Mouse (Mus musculus) left cerebral cortex, postnatal 10 days (tissue): ENCODE measurements around the gene Plekha8. TPM values are rescaled to one million over a fixed set of nuclear protein-coding genes. Genes with fewer than 3 reads are reported as not detected.
A peak's percentile ranks its signal among the peaks of the same experiment; 100 is the strongest.

Experiments used
- DNase-seq, 2 experiments: peaks; one replicate each; pipeline ENCODE4 v3.0.0; 2021 to 2022; ENCODE audit warnings: low spot score in 2 of 2, mixed read lengths in 1 of 2; ENCODE audit errors: extremely low spot score in 1 of 2
- intact Hi-C: fragments of 180-260 bp; cut with DNase I; formaldehyde crosslinking; loops from one replicate; pipeline ENCODE4 v1.15.1; 2025
- total RNA-seq, 2 experiments: library from RNA; stranded (reverse); gene quantifications; 2 replicates each; pipeline ENCODE4 v1.2.3; 2021

Gene Plekha8
- total RNA-seq = 10 to 100 TPM in 1 of 2 experiments, 1 to 10 TPM in 1; 9.1 to 11.0 TPM

DNA sequence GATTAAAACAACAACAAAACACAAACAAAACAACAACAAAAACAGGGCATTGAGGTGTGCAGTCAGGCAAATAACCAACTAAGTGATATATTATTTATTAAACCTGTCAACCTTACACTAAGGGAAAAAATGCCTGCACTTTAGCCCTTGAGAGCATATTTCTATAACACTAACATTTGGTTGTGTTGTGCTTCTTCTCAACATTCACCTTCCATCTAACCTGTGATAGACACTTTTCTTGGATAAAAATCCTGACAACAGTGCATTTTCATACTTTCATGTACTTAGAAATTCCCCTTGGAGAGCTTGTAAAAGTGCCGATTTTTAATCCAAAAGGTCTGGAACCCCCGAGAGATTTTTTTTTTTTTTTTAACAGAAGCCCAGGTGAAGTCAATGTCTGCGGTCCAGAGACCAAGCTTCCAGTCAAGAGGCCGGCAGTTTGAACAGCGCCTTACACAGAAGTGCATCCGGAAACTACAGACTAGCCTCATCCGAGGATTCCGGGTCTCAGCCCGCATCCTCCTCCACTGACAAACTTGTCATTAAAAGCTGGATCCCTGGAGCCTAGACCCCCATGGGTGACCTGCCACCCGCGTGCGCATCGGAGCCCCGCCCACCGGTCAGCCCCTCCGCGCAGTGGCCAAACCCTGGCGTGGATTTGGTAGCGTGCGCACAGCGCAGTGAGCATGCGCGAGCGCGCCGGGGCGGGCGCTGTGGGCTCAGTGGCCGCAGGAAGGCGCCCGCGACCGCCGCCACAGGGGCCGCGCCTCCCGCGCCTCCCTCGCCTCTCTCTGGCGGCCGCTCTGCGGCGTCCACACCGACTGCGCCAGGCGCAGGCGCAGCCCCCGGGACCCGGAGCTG, at the start of gene Plekha8:
Gene Plekha8, plus strand, starts transcription at position 643 of the 861 bp plus-strand sequence.
- DNase-seq = peak; percentile 83 to 95
- intact Hi-C loops = loop anchor here (5.0 kb wide), 1 partner anchor 88 kb away; the partner anchor contains the start of gene Mturn

DNA sequence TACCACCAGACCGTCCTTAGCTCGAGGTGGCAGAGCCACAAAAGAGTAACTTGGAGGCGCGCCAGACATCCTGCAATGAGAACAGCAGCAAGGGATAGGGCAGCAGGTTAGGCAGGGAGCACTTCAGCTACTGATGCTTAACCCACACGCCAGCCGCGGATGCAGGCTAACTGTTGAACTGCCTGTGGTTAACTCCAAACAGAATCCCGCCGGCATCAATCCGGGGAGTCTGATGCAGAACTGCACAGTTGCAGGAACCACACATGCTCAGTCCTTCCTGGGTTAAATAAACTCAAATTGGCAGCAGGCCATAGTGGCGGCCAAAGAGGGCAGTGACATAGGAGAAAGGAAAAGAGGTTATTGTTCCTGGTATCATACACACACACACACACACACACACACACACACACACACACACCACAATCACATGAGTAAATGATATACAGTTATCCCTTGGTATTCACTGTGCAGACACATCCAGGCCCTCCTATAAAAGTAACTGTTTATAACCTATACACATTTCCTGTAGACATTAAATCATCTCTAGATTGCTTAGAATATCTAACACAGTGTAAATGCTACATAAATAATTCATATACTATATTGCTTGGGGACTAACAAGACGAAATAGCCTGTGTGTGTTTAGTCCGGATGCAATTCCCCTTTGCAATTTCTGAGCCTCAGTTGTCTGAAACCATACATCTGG, 46.4 kb upstream of the Plekha8 start:
- intact Hi-C loops = no loop called here
- peak in 1 of 2 experiments; percentile 52 for DNase-seq

DNA sequence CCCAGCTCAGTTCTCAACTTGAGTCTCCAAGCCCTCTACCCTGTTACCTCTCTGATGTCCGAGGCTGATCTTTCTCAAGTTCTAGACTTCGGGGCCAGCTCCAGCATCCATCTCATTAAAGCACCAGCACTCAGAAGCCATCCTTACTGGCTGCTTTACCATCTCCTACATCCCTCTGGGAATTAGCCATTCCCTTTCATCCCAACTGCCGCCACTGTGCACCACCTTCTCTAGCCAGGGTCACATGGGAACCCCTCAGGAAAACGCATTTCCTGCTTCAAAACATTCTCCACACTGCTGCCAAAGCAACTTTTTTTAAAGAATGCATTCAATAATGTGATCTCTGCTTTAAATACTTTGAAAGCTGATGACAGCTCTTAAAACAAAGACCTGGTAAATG, 45.6 kb upstream of the Plekha8 start:
- intact Hi-C loops = no loop called here
- no peak for DNase-seq

DNA sequence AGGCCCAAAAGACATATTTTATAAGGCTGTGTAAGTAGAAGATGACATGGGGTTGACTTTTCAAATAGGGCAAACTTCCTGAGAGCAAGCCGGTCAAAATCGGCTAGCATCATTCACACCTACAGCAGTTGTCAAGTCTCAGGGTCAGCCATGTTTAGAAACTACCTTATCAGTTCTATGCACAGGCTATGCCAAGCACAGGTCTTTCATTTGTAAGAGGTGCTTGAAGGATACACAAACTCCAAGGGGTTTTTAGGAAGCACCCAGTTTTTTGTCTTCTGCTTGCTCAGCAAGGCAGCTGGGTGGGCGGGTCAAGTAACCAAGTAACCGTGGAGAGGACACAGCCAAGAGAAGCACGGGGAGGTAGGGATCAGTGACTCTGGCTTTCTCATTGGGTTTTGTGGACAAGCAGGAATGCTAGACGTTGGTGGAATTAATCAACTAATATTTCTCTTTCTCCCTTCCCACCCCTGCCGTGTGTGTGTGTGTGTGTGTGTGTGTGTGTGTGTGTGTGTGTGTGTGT, 44.0 kb upstream of the Plekha8 start:
- intact Hi-C loops = no loop called here
- no peak for DNase-seq

DNA sequence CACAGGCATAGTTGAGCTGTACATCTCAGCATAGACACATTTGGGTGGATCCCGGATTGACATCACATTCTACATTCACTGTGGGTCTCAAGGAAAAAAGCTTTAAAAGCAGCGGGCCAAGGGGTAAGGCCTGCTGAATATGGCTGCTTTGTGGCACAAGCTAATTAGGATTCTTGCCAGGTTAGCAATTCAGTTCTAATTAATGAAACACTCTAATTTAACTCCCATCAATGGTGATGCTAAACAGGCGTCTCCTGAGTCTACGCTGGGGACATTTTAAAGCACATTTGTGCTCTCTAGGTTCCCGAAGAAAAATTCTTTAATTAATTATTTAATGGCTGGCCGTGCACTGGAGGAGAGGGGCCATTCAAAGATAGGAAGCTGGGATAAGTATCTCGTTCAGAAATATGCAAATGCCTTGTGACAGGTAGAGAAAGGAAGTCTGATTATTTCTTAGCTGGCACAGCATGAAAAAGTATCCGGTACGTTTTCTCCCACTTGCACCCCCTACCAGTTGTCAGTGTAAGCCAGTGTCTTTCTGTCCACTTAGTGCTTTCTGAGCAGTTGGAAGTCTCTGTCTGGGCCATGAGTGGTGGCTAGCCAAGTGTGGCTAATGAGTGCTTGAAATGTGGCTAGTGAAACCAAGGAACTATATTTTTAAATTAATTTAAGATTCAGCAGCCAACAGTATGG, 42.0 kb upstream of the Plekha8 start:
- DNase-seq = no peak
- intact Hi-C loops = no loop called here

DNA sequence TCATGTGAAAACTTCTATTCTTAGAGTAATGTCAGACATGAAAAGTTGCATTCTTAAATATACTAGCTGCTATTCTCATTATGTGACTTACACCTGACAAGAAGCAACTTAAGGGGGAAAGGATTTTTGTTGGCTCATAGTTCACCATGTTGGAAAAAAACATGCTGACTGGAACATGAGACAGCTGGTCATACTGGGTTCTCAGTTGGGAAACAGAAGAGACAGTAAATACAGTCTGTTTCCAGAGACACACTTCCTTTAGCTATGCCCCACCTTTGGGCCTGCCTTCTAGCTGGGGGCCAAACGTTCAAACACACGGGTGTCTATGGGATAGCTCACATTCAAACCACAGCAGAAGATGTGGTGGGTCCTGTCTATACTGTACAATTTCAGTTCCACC, 41.3 kb upstream of the Plekha8 start:
- DNase-seq = no peak
- intact Hi-C loops = no loop called here

DNA sequence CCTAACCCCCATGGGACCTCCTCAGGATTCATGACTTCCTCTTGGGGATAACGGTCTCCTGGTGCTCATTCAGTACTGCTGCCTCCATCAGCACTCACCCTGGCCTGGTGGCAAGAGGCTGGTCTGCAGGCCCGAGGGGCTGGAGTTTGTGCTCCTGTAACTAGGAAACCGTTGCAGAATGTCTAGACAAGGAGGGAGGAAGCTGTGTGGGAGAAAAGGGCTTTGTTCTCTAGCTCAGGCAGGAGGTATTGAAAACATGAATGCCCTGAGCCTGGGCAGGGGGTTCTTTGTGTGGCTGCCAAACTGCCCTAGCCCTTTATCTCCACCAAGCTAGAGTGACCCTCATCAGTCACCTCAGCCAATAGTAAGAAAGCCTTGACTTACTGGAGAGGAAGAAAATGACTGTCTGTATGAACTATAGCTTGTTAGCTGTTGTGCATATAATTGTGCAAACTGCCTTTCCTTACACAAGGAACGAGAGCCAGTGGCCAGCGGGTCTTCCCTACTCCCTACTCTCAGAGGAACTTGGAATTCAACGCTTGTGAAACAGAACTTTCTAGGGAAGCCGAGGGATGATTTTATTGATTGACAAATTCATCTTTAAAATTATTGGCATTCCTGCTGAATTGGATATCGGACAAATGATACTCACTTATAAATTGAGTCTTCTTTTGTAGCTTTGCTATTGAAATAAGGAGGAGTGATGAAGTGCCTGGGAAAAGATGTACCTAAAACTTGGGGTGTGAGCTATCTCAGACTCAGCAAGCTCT, 40.4 kb upstream of the Plekha8 start:
- DNase-seq = peak in 1 of 2 experiments; percentile 36
- intact Hi-C loops = no loop called here

DNA sequence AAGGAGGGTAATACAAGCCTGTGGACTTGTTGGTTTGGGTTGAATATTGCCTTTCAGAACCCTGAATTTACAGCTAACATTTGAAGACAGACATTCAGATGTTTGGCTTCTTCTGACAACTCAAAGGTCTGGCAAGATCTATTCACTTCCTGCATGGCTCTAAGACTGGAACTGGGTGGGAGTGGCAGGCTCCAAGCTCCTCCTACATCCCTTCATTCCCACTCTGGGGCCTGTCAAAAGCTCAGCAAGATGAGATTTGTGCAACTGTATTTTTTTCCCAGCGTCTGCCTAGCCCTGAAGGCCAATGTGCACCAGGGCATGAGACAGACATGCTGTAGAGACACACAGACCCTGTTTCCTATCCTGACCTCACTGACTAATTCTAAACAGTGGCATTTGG, 39.1 kb upstream of the Plekha8 start:
- no peak for DNase-seq
- intact Hi-C loops = no loop called here

DNA sequence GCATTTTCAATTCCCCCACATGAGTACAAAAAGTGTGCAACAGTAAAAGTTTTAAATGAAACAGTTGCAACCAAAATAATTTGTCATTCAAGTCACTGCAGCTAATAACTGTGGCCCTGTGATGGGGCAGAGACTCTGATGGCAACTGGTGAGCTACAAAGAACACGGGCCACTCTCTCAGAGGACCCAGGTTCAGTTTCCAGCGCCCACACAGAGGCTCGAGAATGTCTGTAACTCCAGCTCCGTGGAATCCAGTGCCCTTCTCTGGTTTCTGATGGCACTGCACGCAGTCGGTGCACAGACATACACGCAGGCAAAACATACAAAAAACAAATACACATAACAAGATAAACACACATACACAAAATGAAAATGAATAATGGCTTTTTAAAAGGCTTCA, 37.2 kb upstream of the Plekha8 start:
- intact Hi-C loops = no loop called here
- no peak for DNase-seq

DNA sequence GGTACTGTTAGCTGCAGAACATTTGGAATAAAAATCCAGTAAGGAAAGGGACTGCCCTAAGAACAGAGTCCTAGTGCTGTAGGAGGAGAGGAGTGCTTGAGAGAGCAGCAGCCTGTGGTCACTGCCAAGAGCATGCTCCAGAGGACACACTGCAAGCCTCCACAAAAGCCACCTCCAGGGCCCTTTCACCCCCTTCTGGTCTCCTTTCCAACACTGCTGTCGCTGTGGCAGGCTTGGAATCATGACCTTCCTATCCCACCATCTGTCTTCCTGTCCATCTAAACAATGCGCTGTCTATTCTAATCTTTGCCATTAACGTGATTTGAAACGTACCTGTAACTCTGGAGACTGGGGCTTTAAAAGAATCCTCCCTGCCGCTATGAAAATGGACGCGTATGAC, 36.4 kb upstream of the Plekha8 start:
- no peak for DNase-seq
- intact Hi-C loops = no loop called here

DNA sequence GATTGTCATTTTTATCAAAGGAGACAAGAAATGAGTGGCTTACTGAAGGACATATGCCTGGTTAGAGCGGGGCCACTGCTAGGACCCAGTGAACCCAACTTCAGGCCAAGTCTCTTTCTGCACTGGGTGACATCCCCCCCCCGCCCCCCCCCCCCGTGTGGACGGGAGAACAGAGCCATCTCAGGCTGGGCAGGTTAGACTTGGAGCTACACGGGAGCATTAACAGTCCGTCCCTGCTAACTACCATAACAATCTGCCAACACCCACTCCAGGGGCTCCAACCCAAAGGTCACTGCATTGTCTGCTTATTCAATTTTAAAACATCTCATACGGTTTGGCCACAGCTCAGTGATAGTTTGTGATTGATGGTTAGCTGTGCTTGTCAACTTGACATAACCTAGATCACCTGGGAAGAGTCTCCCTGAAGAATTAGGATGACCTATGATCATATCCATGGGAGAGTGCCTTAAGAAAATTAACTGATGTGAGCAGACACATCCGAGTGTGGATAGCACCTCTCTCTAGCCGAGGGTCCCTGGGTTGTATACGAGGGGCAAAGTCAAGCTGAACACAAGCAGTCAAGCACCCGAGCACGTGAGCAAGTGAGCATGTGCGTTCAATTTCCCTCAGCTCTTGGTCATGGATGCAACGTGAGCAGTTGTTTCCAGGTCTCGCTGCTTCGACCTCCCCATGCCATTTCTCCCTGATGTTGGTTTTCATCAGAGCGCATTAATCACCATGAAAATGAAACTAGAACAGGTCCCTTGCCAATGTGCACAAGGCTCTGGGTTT, 32.7 kb upstream of the Plekha8 start:
- intact Hi-C loops = no loop called here

DNA sequence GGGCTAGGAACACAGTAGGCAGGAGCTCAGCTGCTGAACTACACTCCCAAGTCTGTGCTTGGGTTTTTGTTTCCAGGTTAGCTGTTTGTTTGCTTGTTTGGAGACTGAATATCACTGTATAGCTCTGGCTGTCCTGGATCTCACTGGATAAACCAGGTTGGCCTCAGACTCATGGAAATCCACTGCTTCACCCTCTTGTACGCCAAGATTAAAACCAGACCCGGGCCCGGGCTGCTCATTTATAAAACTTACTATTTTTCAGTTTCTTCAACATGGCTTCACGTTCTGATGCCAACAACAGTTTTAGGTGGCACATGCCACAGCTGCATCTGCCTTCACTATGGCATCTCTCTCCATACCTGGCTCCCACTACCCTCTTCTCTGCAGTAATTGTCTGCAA, 31.4 kb upstream of the Plekha8 start:
- intact Hi-C loops = no loop called here
- no peak for DNase-seq

More for the DNA sequence above, 32.7 kb upstream of the Plekha8 start:
- no peak for DNase-seq

DNA sequence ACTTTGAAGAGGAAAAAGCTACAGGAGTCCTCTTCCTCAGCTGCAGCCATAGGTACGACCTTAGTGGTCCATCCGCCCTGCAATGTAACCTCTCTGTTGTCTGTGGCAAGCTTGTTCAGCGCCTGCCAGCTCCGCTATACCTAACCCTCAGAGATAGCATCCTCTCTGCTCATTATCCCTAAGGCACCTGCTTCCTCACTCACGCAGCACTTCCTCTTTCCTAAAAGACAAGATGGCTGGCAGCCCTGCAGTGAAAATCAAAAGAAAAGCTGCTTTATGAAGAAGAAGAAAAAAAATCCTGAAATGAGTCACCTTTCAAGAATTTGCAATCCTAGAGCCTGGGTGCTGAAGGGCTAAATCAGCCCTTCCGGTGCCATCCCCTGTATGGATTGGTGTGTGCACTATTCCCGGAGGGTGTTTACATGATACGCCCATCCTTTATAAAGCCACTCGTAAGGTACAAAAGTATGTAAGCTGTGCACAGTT, 30.4 kb upstream of the Plekha8 start:
- no peak for DNase-seq
- intact Hi-C loops = no loop called here

DNA sequence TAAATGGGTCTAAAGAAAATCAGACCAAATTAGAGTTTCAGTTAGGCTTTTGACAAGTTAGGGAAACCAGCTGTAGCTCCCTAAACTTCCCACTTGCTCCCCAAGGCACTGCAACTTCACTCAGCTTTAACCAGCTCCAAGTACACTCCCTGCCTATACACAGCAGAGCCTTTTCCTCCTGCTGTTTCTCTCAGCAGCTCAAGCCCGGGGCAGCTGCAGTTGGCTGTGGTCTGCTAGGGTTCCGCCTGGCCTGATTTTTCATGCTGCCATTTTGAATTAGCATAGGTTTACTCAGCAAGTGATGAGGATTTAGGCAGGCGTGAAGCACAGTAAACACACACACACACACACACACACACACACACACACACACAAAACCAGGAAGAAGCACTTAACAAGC, 29.9 kb upstream of the Plekha8 start:
- intact Hi-C loops = no loop called here
- DNase-seq = peak in 1 of 2 experiments; percentile 36

DNA sequence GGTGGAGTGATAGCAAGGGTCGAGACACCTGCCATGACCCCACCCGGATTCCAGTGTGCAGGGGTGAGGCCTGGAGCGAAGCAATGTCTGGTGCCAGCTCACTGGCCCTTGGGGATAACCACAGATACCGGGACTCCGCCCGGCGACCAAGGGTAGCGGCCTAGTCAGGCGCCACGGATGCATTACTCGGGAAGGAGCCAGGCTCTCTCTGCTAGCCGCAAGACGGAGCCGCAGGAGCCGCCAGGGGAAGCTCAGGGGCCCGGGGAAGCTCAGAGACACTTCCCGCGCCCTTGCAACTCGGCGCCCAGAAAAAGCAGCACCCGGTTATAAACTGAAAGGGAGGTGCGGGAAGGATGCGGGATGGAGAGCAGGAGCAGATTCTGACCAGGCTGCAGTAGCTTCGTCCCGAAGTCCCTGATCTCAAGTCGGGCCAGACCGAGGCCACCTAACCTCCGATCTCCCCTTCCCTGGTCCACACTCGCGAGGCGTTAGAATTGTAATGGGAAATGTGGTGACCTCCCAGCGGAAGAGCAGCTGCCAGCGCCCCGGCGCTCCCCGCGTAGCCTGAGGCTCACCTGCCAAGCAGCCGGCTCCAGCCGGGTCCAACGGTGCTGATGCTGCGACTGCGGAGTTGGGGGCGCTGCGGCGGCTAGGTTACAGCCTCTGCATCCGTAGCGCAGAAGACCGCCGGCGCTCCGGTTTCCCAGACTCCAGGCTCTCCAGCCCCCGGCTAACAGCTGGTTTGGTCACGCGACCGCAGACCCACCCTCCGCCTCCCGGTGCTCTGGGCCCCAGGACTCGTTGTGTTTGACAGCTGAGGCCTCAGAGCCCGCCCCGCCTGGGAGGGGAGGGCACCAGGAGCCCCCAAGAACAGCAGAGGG, 29.0 kb upstream of the Plekha8 start, which contains the start of gene Scrn1:
Gene Scrn1, minus strand, starts transcription at position 825 of the 881 bp plus-strand sequence.
- DNase-seq = peak; percentile 77 to 88
- intact Hi-C loops = no loop called here

DNA sequence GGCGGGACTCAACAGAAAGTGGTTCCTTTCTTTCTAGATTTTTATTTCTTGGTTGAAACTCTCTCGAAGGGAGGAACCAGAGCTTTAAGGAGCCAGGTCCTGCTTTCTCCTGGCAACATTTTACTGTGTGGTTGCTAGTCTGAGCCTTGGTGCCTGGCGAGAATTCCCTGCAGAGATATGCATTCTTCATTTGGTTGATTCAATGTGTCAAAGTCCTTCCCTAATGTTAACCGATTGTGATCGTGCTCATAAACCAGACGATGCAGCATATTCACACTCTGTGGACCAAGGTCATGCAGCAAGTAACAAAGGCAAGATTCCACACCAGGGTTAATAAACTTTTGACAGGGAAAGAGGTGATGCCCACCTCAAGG, 28.4 kb upstream of the Plekha8 start:
- intact Hi-C loops = no loop called here
- no peak for DNase-seq

DNA sequence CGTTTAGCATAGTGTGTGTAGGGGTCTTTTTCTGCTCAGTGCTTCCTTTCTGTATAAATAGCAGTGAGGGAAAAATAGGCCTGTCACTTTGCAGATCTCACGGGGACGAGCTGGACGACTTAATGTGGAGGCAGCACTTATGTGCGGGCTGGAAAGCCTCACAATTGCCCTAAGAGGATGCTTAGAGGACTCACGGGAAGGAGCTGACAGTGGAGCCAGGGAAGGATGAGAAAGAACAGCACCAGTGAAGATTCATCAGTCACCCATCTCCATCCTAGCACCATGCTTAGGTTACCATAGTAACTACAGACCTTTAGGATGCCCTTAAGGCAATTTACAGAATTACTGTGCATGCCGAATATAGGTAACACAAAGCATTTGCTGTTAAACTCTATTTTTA, 25.1 kb upstream of the Plekha8 start:
- intact Hi-C loops = no loop called here

More for the DNA sequence above, 25.1 kb upstream of the Plekha8 start:
- DNase-seq = peak in 1 of 2 experiments; percentile 40
